Mouse (Mus musculus) embryonic fibroblast, embryonic 13.5 days (primary cell): ENCODE data around the gene Pum3. TPM values are rescaled to one million over a fixed set of nuclear protein-coding genes. Genes with fewer than 3 reads are reported as not detected.
A peak's percentile ranks its signal among the peaks of the same experiment; 100 is the strongest.

Source experiments
- H3K27ac ChIP-seq: 2 replicates; pipeline ENCODE4 v1.5.1; 2012; ENCODE audit warnings: low read length, control low read depth, inconsistent platforms; ENCODE audit not compliant: insufficient read depth
- H3K4me1 ChIP-seq: 2 replicates; pipeline ENCODE4 v1.6.1; 2011; ENCODE audit warnings: low read length; ENCODE audit not compliant: control insufficient read depth, insufficient read depth
- H3K4me3 ChIP-seq: 2 replicates; pipeline ENCODE4 v1.5.1; 2011; ENCODE audit warnings: mild to moderate bottlenecking, control low read depth, low read length; ENCODE audit not compliant: insufficient read depth
- CTCF ChIP-seq: IDR thresholded peaks from 2 replicates; pipeline ENCODE4 v1.5.1; 2011; ENCODE audit warnings: mild to moderate bottlenecking, control low read depth, low read length, moderate library complexity, borderline replicate concordance; ENCODE audit not compliant: insufficient read depth
- POLR2A ChIP-seq: IDR thresholded peaks from 2 replicates; pipeline ENCODE4 v1.6.1; 2011; ENCODE audit warnings: low read depth, mild to moderate bottlenecking, control low read depth, low read length, moderate library complexity
- polyA plus RNA-seq: library from polyadenylated mRNA; stranded (reverse); fragments of >200 nt; gene quantifications from 2 replicates; pipeline ENCODE4 v1.2.4, GENCODE M21; 2011; ENCODE audit warnings: low read depth; ENCODE audit not compliant: missing spikeins, insufficient read length

Pum3 gene
- polyA plus RNA-seq, 1 experiment = 105 TPM

GRCm38 (mm10) chr19:27370784-27371183 lies 58.8 kb downstream of the Pum3 start:
- Histone ChIP-seq H3K4me1 (no peaks in the 10 kb centered on the region), H3K4me3 (no peak overlapping the region), H3K27ac (no peak overlapping the region)
- TF ChIP-seq POLR2A = no peak
- no peak for TF ChIP-seq CTCF

GRCm38 (mm10) chr19:27370174-27370573 lies 59.5 kb downstream of the Pum3 start:
- TF ChIP-seq POLR2A = no peak
- TF ChIP-seq CTCF = no peak
- Histone ChIP-seq H3K4me3 (no peak overlapping the region), H3K27ac (peak overlapping the region; percentile 74), H3K4me1 (no peaks in the 10 kb centered on the region)

DNA sequence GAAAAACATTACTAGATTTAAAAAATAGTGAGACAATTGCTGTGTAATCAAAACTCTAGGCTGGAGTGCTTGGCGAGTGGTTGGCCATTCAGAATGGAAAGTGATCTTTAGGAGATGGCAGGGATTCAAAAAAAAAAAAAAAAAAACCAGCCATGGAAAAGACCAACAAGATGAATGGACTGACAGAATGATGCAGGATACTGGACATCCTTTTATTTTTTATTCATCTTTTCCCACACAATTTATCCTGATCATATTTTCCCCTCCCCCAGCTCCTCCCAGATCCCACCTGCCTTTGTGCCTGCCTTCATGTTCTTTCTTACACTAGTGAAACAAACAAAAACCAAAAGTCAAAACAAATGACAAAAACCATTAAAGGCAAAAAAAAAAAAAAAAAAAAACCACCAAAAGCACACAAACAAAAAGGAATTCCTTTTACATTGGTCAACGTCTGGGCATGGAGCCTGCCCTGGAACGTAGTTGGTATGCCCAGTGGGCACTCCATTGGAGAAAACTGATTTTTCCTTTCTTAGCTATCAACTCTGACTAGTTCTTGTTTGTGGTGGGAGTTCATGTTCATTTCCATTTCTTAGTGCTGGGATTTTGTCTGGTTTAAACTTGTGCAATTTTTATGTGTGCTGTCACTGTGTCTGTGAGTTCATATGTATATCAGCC lies 60.0 kb downstream of the Pum3 start:
- no peak for TF ChIP-seq CTCF
- TF ChIP-seq POLR2A = no peak
- Histone ChIP-seq H3K4me1 (no peaks in the 10 kb centered on the region), H3K4me3 (no peak overlapping the region), H3K27ac (peak overlapping the region; percentile 74)

GRCm38 (mm10) chr19:27366113-27366746 lies 63.4 kb downstream of the Pum3 start:
- Histone ChIP-seq H3K27ac (no peak overlapping the region), H3K4me3 (no peak overlapping the region), H3K4me1 (no peaks in the 10 kb centered on the region; the same call in 1 of the 2 replicates)
- TF ChIP-seq CTCF (no peak), POLR2A (no peak)

GRCm38 (mm10) chr19:27364521-27364931 lies 65.1 kb downstream of the Pum3 start:
- Histone ChIP-seq H3K4me3 (no peak overlapping the region), H3K27ac (no peak overlapping the region), H3K4me1 (no peaks in the 10 kb centered on the region; the same call in 1 of the 2 replicates)
- TF ChIP-seq POLR2A (no peak), CTCF (no peak)

DNA sequence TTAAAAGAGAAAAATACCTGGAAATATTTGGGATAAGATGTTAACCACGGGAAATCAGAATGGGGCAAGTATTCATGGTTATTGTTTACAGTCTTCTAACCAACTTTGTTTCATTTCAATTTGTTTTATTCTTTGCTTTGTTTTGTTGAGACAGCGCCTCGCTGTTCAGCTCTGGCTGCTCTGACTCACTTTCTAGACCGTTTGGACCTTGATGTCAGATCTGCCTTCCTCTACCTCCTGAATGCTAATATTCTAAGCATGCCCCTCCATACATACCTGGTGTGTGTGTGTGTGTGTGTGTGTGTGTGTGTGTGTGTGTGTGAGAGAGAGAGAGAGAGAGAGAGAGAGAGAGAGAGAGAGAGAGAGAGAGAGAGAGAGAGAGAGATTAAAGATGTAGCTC lies 65.7 kb downstream of the Pum3 start:
- H3K4me3 ChIP-seq = no peak overlapping the region
- H3K4me1 ChIP-seq = no peaks in the 10 kb centered on the region; the same call in 1 of the 2 replicates
- TF ChIP-seq POLR2A = no peak
- no peak for TF ChIP-seq CTCF
- H3K27ac ChIP-seq = no peak overlapping the region; the same call in 1 of the 2 replicates

GRCm38 (mm10) chr19:27360381-27360780 lies 69.2 kb downstream of the Pum3 start:
- no peak overlapping the region for H3K4me3 ChIP-seq
- TF ChIP-seq CTCF = no peak
- no peak for TF ChIP-seq POLR2A
- H3K27ac ChIP-seq = no peak overlapping the region; the same call in 1 of the 2 replicates
- no peaks in the 10 kb centered on the region; the same call in 1 of the 2 replicates for H3K4me1 ChIP-seq

GRCm38 (mm10) chr19:27351700-27352099 lies 77.9 kb downstream of the Pum3 start:
- TF ChIP-seq CTCF (no peak), POLR2A (no peak)
- Histone ChIP-seq H3K4me3 (no peak overlapping the region), H3K4me1 (peaks cover 3% of the 10 kb centered on the region), H3K27ac (peak overlapping the region; percentile 37)

DNA sequence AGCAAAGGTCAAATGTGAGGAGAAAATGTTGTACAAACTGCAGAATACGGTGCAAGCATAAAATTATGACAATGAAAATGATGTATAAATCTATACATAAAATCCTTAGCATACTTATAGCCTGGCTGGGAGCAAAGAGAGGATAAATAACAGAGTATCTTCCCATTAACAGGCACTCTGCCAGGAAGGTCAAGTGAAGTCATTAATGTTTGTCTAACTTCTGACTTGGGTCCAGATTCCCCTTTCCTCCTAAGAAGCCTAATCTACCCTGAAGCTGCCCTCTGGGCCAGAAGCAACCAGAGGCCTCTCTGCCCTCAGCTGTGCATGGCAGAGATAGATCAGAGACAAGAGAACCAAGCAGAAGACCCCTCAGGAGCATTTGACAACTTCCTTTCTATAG lies 83.1 kb downstream of the Pum3 start:
- TF ChIP-seq CTCF = no peak
- no peak for TF ChIP-seq POLR2A
- peaks cover 2% of the 10 kb centered on the region for H3K4me1 ChIP-seq

More for the DNA sequence above, 83.1 kb downstream of the Pum3 start:
- no peak overlapping the region for H3K27ac ChIP-seq
- no peak overlapping the region for H3K4me3 ChIP-seq

Other genes with a start within 250 kb of the Pum3 start
- 35.2 and 50.4 TPM in 2 replicates for gene Vldlr, start 213.3 kb downstream of the Pum3 start, polyA plus RNA-seq
- not detected in 2 replicates for gene Kcnv2, start 107.2 kb downstream of the Pum3 start, polyA plus RNA-seq